ENCODE assay signal across 18 mouse cellular contexts in the genomic region with DNA sequence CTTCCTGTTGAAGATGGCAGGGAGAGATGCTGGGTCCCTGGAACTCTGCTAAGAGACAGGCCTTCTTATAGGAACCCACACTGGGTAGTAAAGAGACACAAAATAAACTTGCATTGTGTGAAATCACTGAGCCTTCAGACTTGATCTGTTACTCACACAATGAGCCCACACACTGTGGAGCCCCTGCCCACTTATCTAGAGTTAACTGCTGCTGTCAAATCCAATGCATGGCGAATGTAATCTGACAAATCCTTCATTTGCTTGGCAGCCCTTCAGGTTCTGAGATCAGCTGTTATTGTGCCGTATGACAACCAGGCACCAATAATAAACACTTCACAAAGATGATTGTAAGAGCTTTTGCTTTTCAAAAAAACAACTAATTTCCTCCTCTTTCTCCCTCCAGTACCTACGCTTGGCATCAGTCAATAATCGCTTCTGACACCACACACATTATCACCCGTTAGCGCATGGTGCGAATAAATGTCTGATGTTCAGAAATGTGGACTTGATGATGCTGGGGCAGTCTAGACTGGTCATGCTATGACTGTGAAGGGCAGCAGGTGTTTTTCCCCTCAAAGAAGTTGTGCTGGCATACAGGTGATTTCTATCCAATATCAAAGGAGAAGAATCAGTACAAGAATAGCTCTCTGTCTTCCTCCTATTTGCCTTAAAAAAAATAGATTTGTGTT.
DNase-seq lines count a peak whose midpoint lies in the region; ATAC-seq and TF ChIP-seq lines count a peak whose summit lies in the region.
"Had no signal": no experiment of that assay in that cellular context is flagged by ENCODE, and none has a peak within 500 bp of the region (broad histone marks: within the 10 kb centered on the region; RNA-seq: fewer than 3 reads in every experiment).

No protein-coding gene starts in this region.

- no peak overlapping the region for H3K27ac ChIP-seq in forebrain, embryonic 12.5 days
- no peak overlapping the region for H3K27ac ChIP-seq in forebrain, embryonic 10.5 days
- H3K27ac ChIP-seq in midbrain, embryonic 13.5 days = peak overlapping the region; percentile 41; the same call in 1 of the 2 replicates
- H3K27ac ChIP-seq in liver, postnatal 0 days (ENCODE audit: low read depth) = no peak overlapping the region
- H3K27ac ChIP-seq: embryonic facial prominence, embryonic 13.5 days; heart, embryonic 15.5 days; liver, embryonic 14.5 days; neural tube, embryonic 12.5 days had no signal

- H3K4me2 ChIP-seq in forebrain, embryonic 12.5 days = no peak overlapping the region
- no peak overlapping the region for H3K4me2 ChIP-seq in midbrain, embryonic 13.5 days (replicated peaks)
- H3K4me2 ChIP-seq in liver, postnatal 0 days (ENCODE audit: low read depth, low read length) = no peak overlapping the region
- H3K4me2 ChIP-seq: embryonic facial prominence, embryonic 13.5 days; heart, embryonic 15.5 days; neural tube, embryonic 12.5 days had no signal

- TF ChIP-seq CTCF in liver, postnatal 0 days (IDR thresholded peaks at IDR 0.05; ENCODE audit: low read depth) = no peak

- H3K9ac ChIP-seq in forebrain, embryonic 12.5 days = no peak overlapping the region
- H3K9ac ChIP-seq in midbrain, embryonic 13.5 days (replicated peaks) = no peak overlapping the region
- H3K9ac ChIP-seq in liver, postnatal 0 days (replicated peaks) = no peak overlapping the region
- H3K9ac ChIP-seq: embryonic facial prominence, embryonic 13.5 days; heart, embryonic 15.5 days; liver, embryonic 14.5 days; neural tube, embryonic 12.5 days had no signal

- H3K9me3 ChIP-seq in forebrain, embryonic 12.5 days = no peaks in the 10 kb centered on the region
- no peaks in the 10 kb centered on the region for H3K9me3 ChIP-seq in forebrain, embryonic 10.5 days
- H3K9me3 ChIP-seq in midbrain, embryonic 13.5 days = no peaks in the 10 kb centered on the region
- no peaks in the 10 kb centered on the region for H3K9me3 ChIP-seq in liver, postnatal 0 days (ENCODE audit: low read length)
- H3K9me3 ChIP-seq: embryonic facial prominence, embryonic 13.5 days; heart, embryonic 15.5 days; neural tube, embryonic 12.5 days had no signal

- no peak overlapping the region for H3K4me3 ChIP-seq in forebrain, embryonic 12.5 days (replicated peaks)
- no peak overlapping the region for H3K4me3 ChIP-seq in forebrain, embryonic 10.5 days
- H3K4me3 ChIP-seq in midbrain, embryonic 13.5 days (replicated peaks) = no peak overlapping the region
- no peak overlapping the region for H3K4me3 ChIP-seq in liver, postnatal 0 days (ENCODE audit: low read depth, low read length)
- H3K4me3 ChIP-seq: embryonic facial prominence, embryonic 13.5 days; heart, embryonic 15.5 days; neural tube, embryonic 12.5 days had no signal

- no peaks in the 10 kb centered on the region for H3K27me3 ChIP-seq in forebrain, embryonic 12.5 days
- H3K27me3 ChIP-seq in forebrain, embryonic 10.5 days (ENCODE audit: poor library complexity, severe bottlenecking) = no peaks in the 10 kb centered on the region
- peaks cover 21% of the 10 kb centered on the region for H3K27me3 ChIP-seq in midbrain, embryonic 13.5 days
- no peaks in the 10 kb centered on the region for H3K27me3 ChIP-seq in liver, postnatal 0 days (ENCODE audit: insufficient read depth, low read length)
- H3K27me3 ChIP-seq: embryonic facial prominence, embryonic 13.5 days; heart, embryonic 15.5 days; neural tube, embryonic 12.5 days had no signal

- H3K36me3 ChIP-seq in forebrain, embryonic 12.5 days (replicated peaks) = no peaks in the 10 kb centered on the region
- no peaks in the 10 kb centered on the region for H3K36me3 ChIP-seq in forebrain, embryonic 10.5 days (replicated peaks)
- no peaks in the 10 kb centered on the region for H3K36me3 ChIP-seq in midbrain, embryonic 13.5 days
- H3K36me3 ChIP-seq in liver, postnatal 0 days (replicated peaks; ENCODE audit: insufficient read depth, low read length) = no peaks in the 10 kb centered on the region
- H3K36me3 ChIP-seq: embryonic facial prominence, embryonic 13.5 days; heart, embryonic 15.5 days; neural tube, embryonic 12.5 days had no signal

- H3K4me1 ChIP-seq in forebrain, embryonic 12.5 days = peaks cover 24% of the 10 kb centered on the region
- peaks cover 24% of the 10 kb centered on the region for H3K4me1 ChIP-seq in forebrain, embryonic 10.5 days
- peaks cover 40% of the 10 kb centered on the region for H3K4me1 ChIP-seq in midbrain, embryonic 13.5 days (replicated peaks)
- H3K4me1 ChIP-seq in liver, postnatal 0 days (ENCODE audit: insufficient read depth) = no peaks in the 10 kb centered on the region
- H3K4me1 ChIP-seq: neural tube, embryonic 12.5 days had no signal

- WGBS in forebrain, embryonic 12.5 days = 60% methylated on average over 7 of the region's 7 CpGs
- WGBS in forebrain, embryonic 10.5 days = 84% methylated on average over 7 of the region's 7 CpGs
- 30% methylated on average over 7 of the region's 7 CpGs for WGBS in midbrain, embryonic 13.5 days
- 77% methylated on average over 7 of the region's 7 CpGs for WGBS in liver, postnatal 0 days (ENCODE audit: insufficient replicate concordance)

- TF ChIP-seq EP300 in liver, postnatal 0 days (IDR thresholded peaks at IDR 0.05; ENCODE audit: low read depth) = no peak

- intact Hi-C loops in gastrocnemius, postnatal 14 days (cut with DNase I; ENCODE audit: low total_unique reads) = no loop called here

- peak; percentile 53; the same call in 1 of the 2 replicates for ATAC-seq in forebrain, embryonic 12.5 days (ENCODE audit: low FRiP score)
- ATAC-seq in midbrain, embryonic 13.5 days = peak; percentile 91
- no peak for ATAC-seq in liver, postnatal 0 days

- DNase-seq in forebrain, embryonic 10.5 days (ENCODE audit: extremely low spot score, low spot score) = no peak
- DNase-seq in Muller cell, postnatal 12 days (ENCODE audit: inconsistent ontology term) = peak; percentile 43
- DNase-seq in layer of hippocampus, adult 11-12 months (ENCODE audit: low spot score) = peak; percentile 17
- DNase-seq in gastrocnemius, postnatal 25 days = no peak
- no peak for DNase-seq in gastrocnemius, postnatal 14 days
- no peak for DNase-seq in liver, postnatal 0 days
- DNase-seq: adrenal gland, adult 2 months; cerebellum, postnatal 36 days; kidney, adult 18-20 months; kidney, postnatal 36 days; lung, postnatal 14 days; thymus, postnatal 25 days had no signal

Comparison
In these comparisons a context has a peak if more than half of its experiments do, and no peak if none do; other contexts are left out.
1. DNase-seq: peak in Muller cell, postnatal 12 days (single experiment) and layer of hippocampus, adult 11-12 months (single experiment); none in forebrain, embryonic 10.5 days (single experiment), gastrocnemius, postnatal 25 days (single experiment), gastrocnemius, postnatal 14 days (single experiment) and liver, postnatal 0 days (single experiment).